Mouse (Mus musculus) embryonic fibroblast, embryonic 13.5 days (primary cell): ENCODE measurements around the gene Ston2.

Experiments used
- CTCF ChIP-seq: IDR thresholded peaks from 2 replicates; pipeline ENCODE4 v1.5.1; 2011; ENCODE audit warnings: mild to moderate bottlenecking, control low read depth, low read length, moderate library complexity, borderline replicate concordance; ENCODE audit not compliant: insufficient read depth
- POLR2A ChIP-seq: IDR thresholded peaks from 2 replicates; pipeline ENCODE4 v1.6.1; 2011; ENCODE audit warnings: low read depth, mild to moderate bottlenecking, control low read depth, low read length, moderate library complexity

DNA sequence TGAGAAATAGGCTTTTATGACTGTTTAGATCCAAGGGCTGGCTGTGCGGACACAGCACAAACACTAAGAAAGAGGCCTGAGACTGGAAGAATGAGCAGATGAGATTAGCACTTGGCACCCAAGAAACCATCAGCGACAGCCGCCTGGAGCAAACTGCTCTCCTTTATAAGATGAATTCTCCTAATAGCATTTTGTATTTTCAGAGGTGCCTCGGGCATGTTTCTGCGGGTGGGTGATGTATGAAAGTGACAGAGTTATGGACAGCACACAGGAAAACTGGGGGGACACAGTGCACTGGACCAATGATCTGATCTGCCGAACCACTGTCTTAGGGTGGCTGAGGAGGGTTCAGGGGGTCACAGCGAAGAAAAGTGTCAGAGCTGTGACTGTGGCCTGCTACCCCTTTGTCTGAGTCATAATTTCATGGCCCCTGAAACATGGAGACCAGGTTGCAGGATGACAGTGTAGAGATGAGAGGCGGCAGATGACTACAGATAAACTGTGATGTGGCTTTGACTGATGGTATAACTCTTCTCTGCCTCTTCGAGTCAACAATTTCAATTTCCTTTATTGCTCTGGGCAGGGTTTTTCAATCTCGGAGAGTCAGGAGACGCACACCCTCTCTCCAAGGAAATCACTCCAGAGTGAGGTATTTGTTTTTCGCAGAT is 145.6 kb downstream of the Ston2 start:
- TF ChIP-seq POLR2A (no peak), CTCF (no peak)
